Mouse (Mus musculus) C2C12 (cell line): ENCODE measurements at regions not wholly inside any gene's neighbourhood (a gene's known extent, or its start where the extent isn't known, plus 50 kb on each side); places are given as distances from the start of the nearest gene placed in this dataset.

Experiments used
- CEBPB ChIP-seq: IDR thresholded peaks from one replicate; pipeline ENCODE4 v1.6.1; 2011; ENCODE audit warnings: low read depth, mild to moderate bottlenecking, control low read depth, moderate library complexity
- CTCF ChIP-seq: IDR thresholded peaks from one replicate; pipeline ENCODE4 v1.5.1; 2011; ENCODE audit not compliant: control insufficient read depth, insufficient read depth, insufficient read length

DNA sequence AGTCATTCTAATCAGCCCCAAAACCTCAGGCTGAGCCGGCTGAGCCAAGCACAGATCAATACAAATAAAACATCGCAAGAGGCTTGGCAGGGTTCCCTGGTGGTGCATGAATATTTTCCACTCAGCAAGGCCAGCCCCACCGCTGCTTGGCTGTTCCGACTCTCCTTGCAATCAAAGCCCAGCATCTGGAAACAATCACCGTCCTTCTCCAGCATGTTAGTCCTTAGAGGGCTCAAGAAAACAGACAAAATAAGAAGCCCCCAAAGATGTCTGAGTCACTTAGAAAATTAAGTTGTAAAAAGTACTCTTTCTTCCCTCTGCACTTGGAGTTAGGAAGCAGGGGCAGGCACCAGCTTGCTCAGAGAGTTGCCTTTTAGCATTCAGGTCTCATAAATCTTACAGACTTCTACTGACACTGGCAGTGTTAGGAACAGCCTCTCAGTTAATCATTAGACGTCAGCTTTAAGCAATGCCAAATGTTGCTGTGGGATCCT, 54.4 kb upstream of the Ptgfr start:
- no peak for TF ChIP-seq CEBPB
- no peak for TF ChIP-seq CTCF
